Mouse (Mus musculus): ENCODE measurements around the gene Gm10197.

Gene Gm10197

DNA sequence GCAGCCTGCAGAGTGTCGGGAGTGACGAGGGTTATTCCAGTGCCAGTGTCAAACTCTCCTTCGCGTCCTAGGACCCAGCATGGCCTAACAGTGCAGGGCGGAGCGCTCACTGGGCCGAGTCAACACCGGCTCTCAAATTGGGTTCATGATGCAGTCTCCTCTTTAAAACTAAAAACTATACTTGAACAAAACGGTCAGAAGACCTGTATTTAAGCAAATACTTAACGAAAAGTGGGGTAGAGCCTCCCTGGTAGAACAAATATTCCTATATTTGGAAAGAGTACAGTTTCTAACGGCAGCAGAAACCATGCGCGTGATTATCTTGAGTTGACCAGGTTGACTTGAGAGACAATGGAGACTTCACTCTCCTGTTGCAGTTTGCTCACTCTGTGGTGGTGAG is at the start of gene Gm10197:
Gene Gm10197 (minus strand): TSS at position 101 of the 400 bp plus-strand sequence.
- Histone ChIP-seq H3K27me3 (ENCODE audit: control insufficient read depth, insufficient read depth, low read length, poor library complexity, severe bottlenecking) (no peaks in the 10 kb centered on the region), H3K36me3 (ENCODE audit: control insufficient read depth, insufficient read depth, low read length, poor library complexity, severe bottlenecking) (peaks cover 5% of the 10 kb centered on the region)
- DNase-seq (ENCODE audit: low read depth, low spot score): no peak

DNA sequence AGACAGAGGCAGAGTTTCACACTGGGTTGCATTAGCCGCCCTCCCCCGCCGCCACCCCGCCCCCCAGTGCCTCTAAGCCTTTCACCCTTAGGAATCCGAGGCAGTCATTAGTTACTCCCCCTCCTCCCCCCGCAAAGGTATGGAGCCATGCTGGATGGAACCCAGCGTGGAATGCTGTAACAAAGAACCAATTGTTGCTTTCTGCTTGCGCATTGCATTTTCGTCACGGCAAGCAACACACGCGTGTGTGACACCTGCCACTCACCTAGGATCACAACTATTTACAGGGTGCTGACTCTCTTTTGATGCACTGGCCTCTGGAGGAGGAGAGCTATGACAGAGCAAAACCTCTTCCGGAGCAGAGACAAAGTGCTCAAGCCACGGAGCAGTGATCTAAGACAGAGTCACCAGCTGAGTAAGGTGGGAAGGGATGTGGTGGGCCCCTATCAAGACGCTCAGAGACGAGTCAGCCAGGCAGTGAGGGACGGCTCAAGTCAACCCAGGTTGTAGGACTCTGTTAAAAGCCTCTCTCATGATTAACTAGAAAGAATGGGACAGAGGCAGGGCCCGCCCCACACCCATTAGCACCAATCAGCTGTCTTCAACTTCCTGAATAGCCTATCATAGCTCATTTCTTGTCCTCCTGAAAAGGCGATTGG is 49.5 kb upstream of the Gm10197 start:
- peak; percentile 82 for DNase-seq (ENCODE audit: low read depth, low spot score)
- Histone ChIP-seq H3K27me3 (ENCODE audit: control insufficient read depth, insufficient read depth, low read length, poor library complexity, severe bottlenecking) (no peaks in the 10 kb centered on the region), H3K36me3 (ENCODE audit: control insufficient read depth, insufficient read depth, low read length, poor library complexity, severe bottlenecking) (no peaks in the 10 kb centered on the region)

DNA sequence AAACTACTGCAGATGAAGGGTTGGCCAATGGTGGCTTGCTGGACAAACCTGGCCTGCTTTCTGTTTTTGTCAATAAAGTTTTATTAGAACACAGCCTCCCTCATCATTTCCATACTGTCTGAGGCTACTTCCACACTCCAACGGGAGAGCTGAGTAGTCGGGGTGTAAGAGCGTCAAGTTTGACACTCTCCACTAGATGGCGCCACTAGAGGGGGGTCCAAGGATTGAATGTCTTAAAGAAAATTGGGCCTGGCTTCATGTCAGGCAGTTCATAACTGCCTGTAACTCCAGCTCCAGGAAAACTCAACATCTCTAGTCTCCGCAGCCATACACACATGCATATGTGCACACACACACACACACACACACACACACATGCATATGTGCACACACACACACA is 48.3 kb upstream of the Gm10197 start:
- Histone ChIP-seq H3K27me3 (ENCODE audit: control insufficient read depth, insufficient read depth, low read length, poor library complexity, severe bottlenecking) (no peaks in the 10 kb centered on the region), H3K36me3 (ENCODE audit: control insufficient read depth, insufficient read depth, low read length, poor library complexity, severe bottlenecking) (no peaks in the 10 kb centered on the region)
- DNase-seq (ENCODE audit: low read depth, low spot score): peak; percentile 91

DNA sequence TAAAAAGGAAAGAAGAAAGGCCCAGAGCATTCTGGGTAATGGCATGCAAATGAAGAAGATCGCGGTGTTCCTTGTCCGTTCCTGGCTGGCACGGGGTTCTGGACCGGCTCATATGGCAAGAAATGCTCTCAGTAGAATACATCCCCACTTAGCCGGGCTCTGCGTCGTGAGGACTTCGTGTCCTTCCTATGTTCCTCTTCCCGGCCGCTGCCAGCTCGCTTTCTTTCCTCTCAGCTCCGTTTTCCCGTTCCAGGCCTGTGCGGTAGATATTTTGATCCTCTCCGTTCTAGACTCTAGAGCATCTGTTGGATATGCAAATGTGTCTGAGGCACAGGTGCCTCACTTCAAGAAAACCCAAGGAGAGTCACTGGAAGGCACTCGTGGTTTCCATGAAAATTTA is 43.6 kb upstream of the Gm10197 start:
- no peak for DNase-seq (ENCODE audit: low read depth, low spot score)
- H3K36me3 ChIP-seq (ENCODE audit: control insufficient read depth, insufficient read depth, low read length, poor library complexity, severe bottlenecking): no peaks in the 10 kb centered on the region
- H3K27me3 ChIP-seq (ENCODE audit: control insufficient read depth, insufficient read depth, low read length, poor library complexity, severe bottlenecking): no peaks in the 10 kb centered on the region

DNA sequence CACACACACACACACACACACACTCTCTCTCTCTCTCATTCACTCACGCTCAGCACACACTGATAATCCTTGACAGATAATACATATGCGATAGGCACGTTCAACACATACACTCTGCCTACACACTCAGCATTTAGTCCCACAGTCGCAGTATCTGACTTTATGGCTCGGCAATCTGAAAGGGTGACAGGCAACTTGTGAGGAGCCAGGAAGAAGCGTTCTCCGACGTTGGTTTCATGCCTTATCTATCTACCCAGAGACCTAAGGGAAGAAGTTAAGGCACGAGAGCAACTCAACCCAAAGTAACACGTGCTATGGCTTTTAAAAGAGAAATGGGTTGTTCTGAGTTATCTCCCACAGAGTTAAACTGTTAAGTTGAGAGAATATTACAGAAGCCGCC is 43.1 kb upstream of the Gm10197 start:
- no peaks in the 10 kb centered on the region for H3K27me3 ChIP-seq (ENCODE audit: control insufficient read depth, insufficient read depth, low read length, poor library complexity, severe bottlenecking)
- DNase-seq (ENCODE audit: low read depth, low spot score): no peak
- no peaks in the 10 kb centered on the region for H3K36me3 ChIP-seq (ENCODE audit: control insufficient read depth, insufficient read depth, low read length, poor library complexity, severe bottlenecking)

DNA sequence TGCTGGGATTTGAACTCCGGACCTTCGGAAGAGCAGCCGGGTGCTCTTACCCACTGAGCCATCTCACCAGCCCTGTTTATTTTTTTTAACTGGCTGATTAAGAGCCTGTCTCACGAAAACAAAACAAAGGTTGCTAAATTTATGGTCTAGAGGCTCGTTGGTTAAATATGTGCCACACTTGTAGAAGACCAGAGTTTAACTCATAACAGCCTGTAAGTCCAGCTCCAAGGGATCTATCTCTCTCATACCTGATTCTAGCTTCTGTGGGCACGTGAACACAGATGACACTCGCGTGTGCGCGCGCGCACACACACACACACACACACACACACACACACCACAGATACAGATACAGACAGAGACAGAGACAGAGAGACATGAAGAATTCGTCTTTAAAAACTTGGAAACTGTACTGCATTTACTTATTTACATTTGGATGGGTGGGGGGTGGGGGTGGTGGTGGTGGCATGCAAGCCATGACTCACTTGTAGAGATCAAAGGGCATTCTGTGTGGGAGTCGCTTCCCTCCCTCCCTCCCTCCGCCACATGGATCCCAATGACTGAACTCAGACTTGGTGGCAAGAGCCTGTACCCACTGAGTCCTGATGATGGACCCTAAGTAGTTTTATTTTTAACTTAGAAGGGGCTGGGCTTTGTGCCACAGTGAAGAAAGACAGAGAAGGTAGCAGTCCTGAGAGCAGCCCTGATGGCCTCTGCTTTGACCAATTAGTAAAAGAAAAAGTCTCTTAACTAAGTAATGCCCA is 42.2 kb upstream of the Gm10197 start:
- no peaks in the 10 kb centered on the region for H3K27me3 ChIP-seq (ENCODE audit: control insufficient read depth, insufficient read depth, low read length, poor library complexity, severe bottlenecking)
- H3K36me3 ChIP-seq (ENCODE audit: control insufficient read depth, insufficient read depth, low read length, poor library complexity, severe bottlenecking): no peaks in the 10 kb centered on the region
- DNase-seq (ENCODE audit: low read depth, low spot score): no peak

DNA sequence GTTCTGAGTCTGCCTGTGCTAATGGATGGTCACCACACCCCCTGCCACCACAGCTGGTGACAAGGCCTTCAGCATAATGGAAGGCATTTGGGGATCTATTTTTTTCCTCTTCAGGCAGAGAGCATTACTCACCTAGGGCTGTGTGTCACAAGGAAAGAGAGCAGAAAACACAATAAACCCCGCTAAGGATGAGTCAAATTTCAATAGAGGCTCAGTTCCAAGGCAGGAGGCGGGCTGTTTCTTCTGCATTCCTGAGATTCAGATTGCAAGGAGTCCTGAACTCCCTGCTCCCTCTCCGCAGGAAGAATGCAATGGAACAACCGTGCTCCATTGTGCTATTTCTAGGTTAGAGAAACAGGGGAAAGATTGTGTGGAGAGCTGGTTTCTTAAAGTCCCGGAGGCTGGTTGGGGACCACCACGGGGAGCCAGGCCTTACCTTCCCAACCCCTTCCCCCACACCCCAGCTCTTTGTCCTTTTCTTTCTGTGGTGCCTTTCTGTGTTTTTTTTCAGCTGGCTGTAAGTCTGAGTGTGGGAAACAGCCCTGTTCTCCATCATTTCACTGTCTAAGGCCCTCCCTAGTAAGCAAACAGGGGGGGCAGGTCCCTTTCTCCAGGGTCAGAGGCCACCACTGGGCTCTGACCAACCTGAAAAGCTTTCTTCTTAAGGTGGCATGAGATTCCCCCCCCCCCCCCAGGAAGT is 40.7 kb upstream of the Gm10197 start:
- Histone ChIP-seq H3K27me3 (ENCODE audit: control insufficient read depth, insufficient read depth, low read length, poor library complexity, severe bottlenecking) (no peaks in the 10 kb centered on the region), H3K36me3 (ENCODE audit: control insufficient read depth, insufficient read depth, low read length, poor library complexity, severe bottlenecking) (no peaks in the 10 kb centered on the region)
- no peak for DNase-seq (ENCODE audit: low read depth, low spot score)

DNA sequence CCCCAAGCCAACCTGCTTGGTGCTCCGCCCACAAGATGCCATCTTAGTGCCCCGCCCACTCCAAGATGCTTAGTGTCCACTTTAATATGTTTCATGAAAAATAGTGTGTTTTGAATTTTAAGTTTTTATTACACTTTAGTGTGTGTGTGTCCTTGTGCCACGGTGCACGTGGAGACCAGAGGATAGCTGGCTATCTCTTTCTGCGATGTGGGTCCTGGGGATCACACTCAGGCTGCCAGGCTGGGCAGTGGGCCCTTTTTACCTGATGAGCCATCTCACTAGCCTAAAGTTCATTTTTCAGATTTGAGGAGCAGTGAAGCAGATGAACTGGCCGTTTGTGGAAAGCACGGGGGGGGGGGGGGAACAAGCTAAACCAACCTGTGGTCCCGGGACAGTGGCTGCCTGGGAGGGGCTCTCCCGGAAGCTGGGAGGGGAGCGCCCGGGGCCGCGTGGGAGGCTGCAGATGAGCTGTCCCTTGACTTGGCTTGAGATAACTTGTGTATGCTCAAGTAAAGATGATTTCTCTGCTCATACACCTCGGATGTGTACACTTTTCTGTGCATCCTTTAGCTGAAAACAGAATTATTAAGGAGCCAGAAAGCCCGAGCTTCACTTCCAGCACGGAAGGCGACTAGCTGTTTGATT is 38.2 kb upstream of the Gm10197 start:
- no peak for DNase-seq (ENCODE audit: low read depth, low spot score)
- no peaks in the 10 kb centered on the region for H3K27me3 ChIP-seq (ENCODE audit: control insufficient read depth, insufficient read depth, low read length, poor library complexity, severe bottlenecking)
- no peaks in the 10 kb centered on the region for H3K36me3 ChIP-seq (ENCODE audit: control insufficient read depth, insufficient read depth, low read length, poor library complexity, severe bottlenecking)

DNA sequence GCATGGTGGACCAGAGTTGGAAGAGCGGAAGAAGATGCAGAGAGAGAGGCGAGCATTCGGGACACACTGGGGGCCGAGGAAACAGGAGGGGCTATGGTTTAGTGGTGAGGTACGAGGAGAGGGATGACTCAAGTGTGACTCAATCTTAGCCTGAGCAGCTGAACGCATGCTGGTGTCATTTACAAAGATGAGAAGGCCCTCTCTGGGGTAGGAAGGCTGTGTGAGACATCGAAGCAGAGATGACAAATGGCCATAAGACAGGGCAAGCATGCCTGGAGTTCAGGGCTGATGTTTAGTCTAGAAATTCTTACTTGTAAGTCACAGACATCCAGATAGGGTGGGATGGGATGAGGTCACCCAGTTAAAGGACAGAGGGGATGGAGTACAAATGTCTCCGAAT is 36.8 kb upstream of the Gm10197 start:
- no peak for DNase-seq (ENCODE audit: low read depth, low spot score)
- Histone ChIP-seq H3K36me3 (ENCODE audit: control insufficient read depth, insufficient read depth, low read length, poor library complexity, severe bottlenecking) (no peaks in the 10 kb centered on the region), H3K27me3 (ENCODE audit: control insufficient read depth, insufficient read depth, low read length, poor library complexity, severe bottlenecking) (no peaks in the 10 kb centered on the region)

DNA sequence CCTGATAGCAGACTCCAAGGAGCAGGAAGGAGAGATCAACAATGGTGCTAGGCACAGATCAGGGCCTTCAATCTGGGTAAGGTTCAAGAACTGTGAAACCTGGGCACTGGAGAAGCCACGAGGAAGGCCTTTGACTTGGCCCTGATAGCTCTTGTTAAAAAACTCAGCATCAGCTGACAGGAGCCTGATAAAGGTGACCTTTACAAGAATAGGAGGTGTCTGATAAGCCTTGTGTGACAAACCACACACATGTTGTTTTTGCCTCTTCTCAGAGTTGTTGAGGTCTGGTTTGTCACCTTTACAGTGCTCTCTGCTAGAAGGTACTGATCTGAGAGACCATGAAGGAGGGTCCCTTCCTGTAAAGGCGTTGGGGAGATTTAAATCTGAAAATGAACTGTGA is 35.8 kb upstream of the Gm10197 start:
- no peaks in the 10 kb centered on the region for H3K36me3 ChIP-seq (ENCODE audit: control insufficient read depth, insufficient read depth, low read length, poor library complexity, severe bottlenecking)
- DNase-seq (ENCODE audit: low read depth, low spot score): no peak
- H3K27me3 ChIP-seq (ENCODE audit: control insufficient read depth, insufficient read depth, low read length, poor library complexity, severe bottlenecking): no peaks in the 10 kb centered on the region

DNA sequence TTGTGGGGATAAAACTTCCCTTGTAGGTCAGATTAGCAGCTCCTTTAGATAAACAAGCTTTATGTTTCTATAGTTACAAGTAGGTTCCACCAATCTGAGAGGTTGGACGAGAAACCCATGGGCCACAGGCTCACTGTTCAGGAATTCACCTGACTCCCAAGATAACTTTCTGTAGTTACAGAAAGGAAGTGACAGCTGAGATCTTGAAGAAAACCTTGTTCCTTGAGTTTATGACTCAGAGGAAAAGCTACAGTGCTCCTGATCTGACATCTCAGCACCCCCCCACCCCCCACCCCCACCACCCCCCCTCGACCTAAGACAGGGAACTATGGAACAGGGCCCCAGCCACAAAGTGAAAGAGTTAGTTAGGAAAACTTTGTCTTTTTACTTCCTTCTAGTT is 34.2 kb upstream of the Gm10197 start:
- DNase-seq (ENCODE audit: low read depth, low spot score): no peak
- H3K36me3 ChIP-seq (ENCODE audit: control insufficient read depth, insufficient read depth, low read length, poor library complexity, severe bottlenecking): no peaks in the 10 kb centered on the region
- no peaks in the 10 kb centered on the region for H3K27me3 ChIP-seq (ENCODE audit: control insufficient read depth, insufficient read depth, low read length, poor library complexity, severe bottlenecking)

DNA sequence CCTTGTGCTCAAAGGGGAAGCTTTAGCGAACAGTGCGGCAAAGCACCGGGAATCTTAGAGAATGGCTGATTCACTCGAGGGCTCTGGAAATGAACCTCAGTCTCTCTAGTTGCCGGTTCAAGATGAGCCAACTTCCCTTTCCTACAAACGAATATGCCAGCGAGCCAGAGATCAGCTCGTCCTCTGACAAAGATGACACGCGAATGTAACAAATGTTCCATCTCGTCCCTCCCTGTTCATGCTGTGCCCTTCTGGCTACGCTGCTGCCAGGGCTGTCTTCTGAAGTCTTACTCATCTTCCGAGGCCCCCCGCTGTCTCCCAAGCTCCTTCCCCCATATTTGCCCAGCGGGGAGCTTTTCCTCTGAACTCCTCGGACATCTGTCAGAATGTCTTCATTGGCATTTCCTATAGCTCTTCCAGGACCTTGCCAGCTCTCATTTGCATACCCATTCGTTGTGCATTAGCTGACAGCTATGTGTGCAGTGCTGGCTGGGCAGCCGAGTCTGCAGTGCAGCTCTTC is 33.3 kb upstream of the Gm10197 start:
- Histone ChIP-seq H3K27me3 (ENCODE audit: control insufficient read depth, insufficient read depth, low read length, poor library complexity, severe bottlenecking) (no peaks in the 10 kb centered on the region), H3K36me3 (ENCODE audit: control insufficient read depth, insufficient read depth, low read length, poor library complexity, severe bottlenecking) (no peaks in the 10 kb centered on the region)
- no peak for DNase-seq (ENCODE audit: low read depth, low spot score)

DNA sequence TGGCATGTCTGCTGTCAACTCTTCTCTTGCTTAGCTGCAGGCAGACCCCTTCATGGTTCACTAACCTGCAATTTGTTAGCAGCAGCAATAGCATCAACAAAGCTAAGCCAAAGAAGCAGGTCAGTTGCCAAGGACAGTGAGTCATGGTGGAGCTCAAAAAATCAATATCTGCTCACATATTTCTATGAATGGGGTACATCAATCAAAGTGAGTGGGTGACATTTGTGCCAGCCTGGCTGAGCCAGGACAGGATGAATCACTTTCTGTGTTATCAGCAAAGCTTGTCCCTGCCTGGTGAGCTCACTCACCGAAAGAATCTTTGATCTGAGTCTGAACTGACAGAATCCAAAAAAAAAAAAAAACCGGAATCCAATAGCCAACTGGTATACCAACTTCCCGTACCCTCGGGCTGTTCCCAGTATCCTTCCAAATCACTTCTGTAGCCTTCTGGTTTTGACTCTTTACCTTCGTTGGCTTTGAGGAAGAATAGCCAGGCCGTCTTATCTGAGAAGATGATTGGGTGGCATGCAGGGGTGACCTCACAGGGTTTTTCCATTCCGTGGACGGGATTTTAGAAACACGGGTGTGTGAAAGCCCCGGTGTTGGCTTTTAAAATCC is 32.8 kb upstream of the Gm10197 start:
- Histone ChIP-seq H3K27me3 (ENCODE audit: control insufficient read depth, insufficient read depth, low read length, poor library complexity, severe bottlenecking) (no peaks in the 10 kb centered on the region), H3K36me3 (ENCODE audit: control insufficient read depth, insufficient read depth, low read length, poor library complexity, severe bottlenecking) (no peaks in the 10 kb centered on the region)
- DNase-seq (ENCODE audit: low read depth, low spot score): no peak

DNA sequence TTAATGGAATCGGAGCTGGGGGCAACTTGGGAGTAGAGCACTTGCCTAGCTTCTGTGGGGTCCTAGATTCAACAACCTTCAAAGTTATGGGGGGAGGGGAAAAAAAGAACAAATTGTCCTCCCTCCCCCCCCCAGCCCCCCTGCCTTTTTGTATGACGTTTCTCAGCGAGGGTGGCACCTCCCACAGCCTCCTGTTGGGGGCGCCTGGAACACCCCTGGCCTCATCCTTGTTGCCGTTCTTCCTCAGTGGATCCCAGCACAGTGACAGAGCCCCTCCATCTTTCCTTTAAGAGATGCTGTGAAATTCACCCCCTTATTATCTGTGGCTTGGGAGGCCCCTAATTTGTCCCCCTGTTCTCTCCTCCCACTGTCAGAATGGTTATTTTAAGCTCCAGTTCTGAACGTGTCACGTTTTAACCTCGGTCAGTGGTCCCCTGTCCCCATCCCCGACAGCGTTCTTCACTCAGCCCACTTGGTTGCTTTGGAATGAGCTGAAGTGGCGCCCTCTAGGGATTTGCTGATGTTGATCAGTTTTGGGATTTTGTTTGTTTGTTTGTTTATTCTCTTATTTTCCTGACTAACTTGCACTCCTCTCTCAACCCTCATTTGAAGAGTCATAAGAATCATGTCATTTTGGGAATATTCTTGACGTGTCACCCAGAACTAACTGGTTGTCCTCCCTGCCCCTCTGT is 31.3 kb upstream of the Gm10197 start:
- no peak for DNase-seq (ENCODE audit: low read depth, low spot score)
- no peaks in the 10 kb centered on the region for H3K36me3 ChIP-seq (ENCODE audit: control insufficient read depth, insufficient read depth, low read length, poor library complexity, severe bottlenecking)
- no peaks in the 10 kb centered on the region for H3K27me3 ChIP-seq (ENCODE audit: control insufficient read depth, insufficient read depth, low read length, poor library complexity, severe bottlenecking)
